Mouse (Mus musculus): ENCODE results near the gene Ovch2.

- peak; percentile 75 for TF ChIP-seq CTCF (conservative IDR thresholded peaks at IDR 0.05; ENCODE audit: low read length)
- TF ChIP-seq POU5F1 (IDR thresholded peaks at IDR 0.05; ENCODE audit: borderline replicate concordance, low read length) = no peak
- TF ChIP-seq NANOG (IDR thresholded peaks at IDR 0.05; ENCODE audit: borderline replicate concordance, low read length) = no peak
Measured at GRCm38 (mm10) chr7:107749270-107749669, 51.7 kb downstream of the Ovch2 start.

Measured in E14TG2a.4 (cell line).